Mouse (Mus musculus) embryo, embryonic 11.5 days (tissue): ENCODE data around the gene Antxr2.

Experiments
- DNase-seq: peaks from one replicate; pipeline ENCODE4 v3.0.0-alpha.2; 2012; ENCODE audit warnings: low read depth, low spot score

Gene Antxr2

GRCm38 (mm10) chr5:97837333-97837732 is 193.5 kb downstream of the Antxr2 start:
- no peak for DNase-seq

GRCm38 (mm10) chr5:97835418-97835817 is 195.4 kb downstream of the Antxr2 start:
- DNase-seq = no peak

- no peak for DNase-seq
Measured at GRCm38 (mm10) chr5:97834770-97835169, 196.1 kb downstream of the Antxr2 start.
